Comparison of ENCODE assay signal across 25 mouse cellular contexts in the genomic region with DNA sequence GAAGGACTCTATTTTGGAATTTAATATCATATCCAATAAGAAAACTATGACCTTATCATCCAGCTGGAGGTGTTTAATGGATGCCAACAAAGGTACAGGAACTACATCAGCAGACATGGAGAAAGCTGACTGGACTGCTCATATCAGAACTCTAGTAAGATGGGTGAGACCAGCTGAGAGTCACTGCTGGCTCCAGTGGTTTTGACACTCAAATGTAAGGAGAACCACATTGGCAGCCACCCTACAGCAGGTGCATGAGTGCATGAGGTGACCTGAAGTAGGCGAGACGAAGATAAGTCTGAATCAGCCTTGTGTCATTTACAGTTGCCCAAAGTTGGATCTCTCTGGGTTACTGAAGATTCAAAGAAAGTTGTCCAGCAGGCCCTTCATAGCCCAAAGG. TPM values are rescaled to one million over a fixed set of nuclear protein-coding genes. Genes with fewer than 3 reads are reported as not detected.
A peak's percentile ranks its signal among the peaks of the same experiment; 100 is the strongest.
DNase-seq lines count a peak whose midpoint lies in the region; ATAC-seq and TF ChIP-seq lines count a peak whose summit lies in the region.
"Had no signal": no experiment of that assay in that cellular context is flagged by ENCODE, and none has a peak within 500 bp of the region (broad histone marks: within the 10 kb centered on the region; RNA-seq: fewer than 3 reads in every experiment).

No protein-coding gene starts in this region.

- peaks cover 43% of the 10 kb centered on the region for H3K4me1 ChIP-seq in heart, adult 2 months (ENCODE audit: control insufficient read depth, insufficient read depth, low read length)
- peaks cover 30% of the 10 kb centered on the region for H3K4me1 ChIP-seq in heart, embryonic 15.5 days (replicated peaks)
- H3K4me1 ChIP-seq: embryonic facial prominence, embryonic 15.5 days; hindbrain, embryonic 12.5 days had no signal

- H3K9ac ChIP-seq in heart, adult 2 months (ENCODE audit: low read depth, low read length) = no peak overlapping the region
- no peak overlapping the region for H3K9ac ChIP-seq in heart, embryonic 15.5 days
- H3K9ac ChIP-seq: embryonic facial prominence, embryonic 15.5 days; hindbrain, embryonic 12.5 days had no signal

- TF ChIP-seq CTCF in heart, adult 2 months (IDR thresholded peaks at IDR 0.05) = no peak
- no peak for TF ChIP-seq CTCF in layer of hippocampus, adult 2 months (conservative IDR thresholded peaks at IDR 0.05)

- no peak for TF ChIP-seq POLR2A in heart, adult 2 months (IDR thresholded peaks at IDR 0.05; ENCODE audit: insufficient read depth, low read depth, low read length)

- DNase-seq in gastrocnemius, adult 18-20 months (ENCODE audit: low spot score) = peak; percentile 60
- no peak for DNase-seq in gastrocnemius, postnatal 4 days (ENCODE audit: low spot score in 2 of 2)
- no peak for DNase-seq in heart, adult 2 months
- DNase-seq in heart, postnatal 4 days = no peak
- no peak for DNase-seq in heart, postnatal 10 days
- DNase-seq in layer of hippocampus, adult 2 months (ENCODE audit: low spot score in 2 of 2) = no peak
- no peak for DNase-seq in layer of hippocampus, adult 18-20 months (ENCODE audit: low spot score in 2 of 2)
- DNase-seq: adrenal gland, postnatal 10 days; B cell, adult 2 months; cerebellum, adult 11 months; cerebellum, adult 8-10 months; cerebellum, postnatal 14 days; embryo, embryonic 11 days; kidney, adult 18-20 months had no signal

- no peaks in the 10 kb centered on the region for H3K9me3 ChIP-seq in heart, embryonic 15.5 days (replicated peaks)
- H3K9me3 ChIP-seq: embryonic facial prominence, embryonic 15.5 days; forebrain, embryonic 10.5 days; G1E; hindbrain, embryonic 12.5 days had no signal

- 0 out of 2 replicates have a peak, but pooled peaks cover 1% of the 10 kb centered on the region for H3K79me2 ChIP-seq in heart, adult 2 months (replicated peaks; ENCODE audit: control insufficient read depth, insufficient read depth, low read length)

- intact Hi-C loops in heart, adult 2 months (cut with DNase I) = no loop called here
- intact Hi-C loops in heart, postnatal 10 days (cut with DNase I) = loop anchor here (5.0 to 10.0 kb wide), 2 partner anchors 283 to 495 kb away; partner anchors contain the start of gene Caprin2

- no peaks in the 10 kb centered on the region for H3K27me3 ChIP-seq in heart, adult 2 months (ENCODE audit: control insufficient read depth, insufficient read depth, low read length)
- no peaks in the 10 kb centered on the region for H3K27me3 ChIP-seq in heart, embryonic 15.5 days
- H3K27me3 ChIP-seq: embryonic facial prominence, embryonic 15.5 days; hindbrain, embryonic 12.5 days had no signal

- H3K4me3 ChIP-seq in heart, adult 2 months = no peak overlapping the region
- H3K4me3 ChIP-seq in heart, embryonic 15.5 days = no peak overlapping the region
- no peak overlapping the region for H3K4me3 ChIP-seq in layer of hippocampus, adult 2 months
- H3K4me3 ChIP-seq: embryonic facial prominence, embryonic 15.5 days; erythroblast, embryonic 14.5 days; forebrain, embryonic 10.5 days; hindbrain, embryonic 12.5 days had no signal

- no peak for TF ChIP-seq EP300 in heart, adult 2 months (IDR thresholded peaks at IDR 0.05; ENCODE audit: insufficient read depth, low read depth, low read length)

- peaks cover 63% of the 10 kb centered on the region for H3K36me3 ChIP-seq in heart, adult 2 months (ENCODE audit: control insufficient read depth, insufficient read depth, low read length)
- no peaks in the 10 kb centered on the region for H3K36me3 ChIP-seq in heart, embryonic 15.5 days
- H3K36me3 ChIP-seq: embryonic facial prominence, embryonic 15.5 days; forebrain, embryonic 10.5 days; G1E; hindbrain, embryonic 12.5 days had no signal

- no peak overlapping the region for H3K4me2 ChIP-seq in heart, embryonic 15.5 days
- H3K4me2 ChIP-seq: embryonic facial prominence, embryonic 15.5 days; heart, embryonic 11.5 days; hindbrain, embryonic 12.5 days had no signal

- ATAC-seq in heart, embryonic 15.5 days (replicated peaks; ENCODE audit: insufficient number of reproducible peaks, insufficient read depth, low FRiP score, low read depth) = no peak
- ATAC-seq: CD4-positive, CD25-positive, alpha-beta regulatory T cell, adult 4 months; forebrain, embryonic 14.5 days; hindbrain, embryonic 16.5 days; inflammation-experienced regulatory T-cells, adult 6 months had no signal

- H3K27ac ChIP-seq in heart, adult 2 months = peak overlapping the region; percentile 82
- H3K27ac ChIP-seq in heart, embryonic 15.5 days = peak overlapping the region; percentile 75
- peak overlapping the region; percentile 40; the same call in 1 of the 2 replicates for H3K27ac ChIP-seq in layer of hippocampus, adult 2 months
- H3K27ac ChIP-seq: embryonic facial prominence, embryonic 15.5 days; forebrain, embryonic 10.5 days; hindbrain, embryonic 12.5 days had no signal

- WGBS in heart, adult 2 months = 54% methylated on average over 2 of the region's 2 CpGs
- WGBS in heart, embryonic 15.5 days = 91% methylated on average over 2 of the region's 2 CpGs

RNA-seq across cellular contexts. Expression of gene Tmtc1, which starts 44.6 kb away (rescaled TPM):
- total RNA-seq in gastrocnemius, adult 18-20 months (2021) = 10 to 100 TPM; 59.2 to 63.1 TPM
- total RNA-seq in gastrocnemius, postnatal 4 days (2021) = 10 to 100 TPM; 27.4 to 30.2 TPM
- total RNA-seq in heart, adult 2 months (2021) = 100 to 1,000 TPM in 1 of 2 experiments, 10 to 100 TPM in 1; 89.4 to 131 TPM
- 46.3 and 86.1 TPM in 2 replicates for polyA plus RNA-seq in heart, adult 2 months (2012; rRNA removed)
- total RNA-seq in heart, postnatal 4 days (2021) = 10 to 100 TPM; 18.7 to 24.0 TPM
- 2.2 and 3.1 TPM in 2 replicates for polyA plus RNA-seq in heart, embryonic 15.5 days (2015; fragmentation: Nextera tagmentation; extraction: Ambion mirVana)
- total RNA-seq in heart, postnatal 10 days (2021) = 10 to 100 TPM; 22.5 to 29.0 TPM
- total RNA-seq in layer of hippocampus, adult 2 months (2021) = 10 to 100 TPM; 39.8 to 42.0 TPM
- 10 to 100 TPM; 35.6 to 38.5 TPM for total RNA-seq in layer of hippocampus, adult 18-20 months (2021)
- polyA plus RNA-seq: CD4-positive, CD25-positive, alpha-beta regulatory T cell, adult 4 months; erythroblast, embryonic 14.5 days; G1E had no signal
